Mouse (Mus musculus): Measurements from ENCODE around the gene Kars.

- TF ChIP-seq FLI1 (IDR thresholded peaks at IDR 0.05; ENCODE audit: low read length) (no peak), GATA1 (IDR thresholded peaks at IDR 0.05; ENCODE audit: borderline replicate concordance, low read length) (no peak)
These were observed 29.0 kb downstream of the Kars start for GRCm38 (mm10) chr8:111982116-111982515.
